Mouse (Mus musculus): ENCODE results near the gene Clasp2.
"Not testable (repeated sequence)": the region's sequence is repeated elsewhere in the genome, so short reads cannot be mapped to it uniquely, and the experiment has no call there.

Clasp2 gene

GRCm38 (mm10) chr9:113741108-113741636 lies at the start of gene Clasp2:
Gene Clasp2 (plus strand): TSS chr9:113741473.
- DNase-seq, result peak; percentile 86 to 87

DNA sequence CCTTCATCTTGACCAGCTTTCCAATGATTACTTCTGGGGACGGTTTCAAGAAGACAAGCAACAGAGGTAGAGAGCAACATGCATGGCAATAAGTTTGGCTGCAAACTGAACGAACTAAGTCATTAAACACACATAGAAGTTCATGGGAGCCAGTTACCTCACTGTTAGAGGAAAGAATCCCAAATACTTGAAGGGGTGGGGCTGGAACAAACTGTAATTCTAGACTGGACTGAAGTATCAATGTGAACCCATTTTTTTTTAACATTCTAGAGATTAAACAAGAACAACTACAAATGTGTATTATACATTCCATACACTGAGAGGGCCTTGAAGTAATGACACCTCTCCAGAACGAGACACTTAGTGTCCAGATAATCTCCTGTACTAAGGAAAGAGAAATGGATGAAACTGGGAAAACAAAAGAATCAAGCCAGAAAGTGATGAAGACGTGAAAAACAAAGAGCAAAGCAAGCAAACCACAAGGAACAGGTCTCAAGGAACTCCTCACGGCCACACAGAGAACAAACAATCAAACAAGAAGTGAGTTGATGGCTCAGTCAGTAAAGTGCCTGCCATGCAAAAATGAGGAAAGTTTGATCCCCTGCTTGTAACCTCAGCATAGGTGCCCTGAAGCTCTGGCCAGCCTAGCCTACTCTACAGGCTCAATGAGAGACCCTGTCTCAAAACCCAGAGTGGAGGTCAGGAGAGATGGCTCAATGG lies 39.7 kb upstream of the Clasp2 start:
- DNase-seq, result no peak

GRCm38 (mm10) chr9:113706108-113706507 lies 35.2 kb upstream of the Clasp2 start:
- no peak for DNase-seq

GRCm38 (mm10) chr9:113706841-113707240 lies 34.4 kb upstream of the Clasp2 start:
- DNase-seq, result no peak

DNA sequence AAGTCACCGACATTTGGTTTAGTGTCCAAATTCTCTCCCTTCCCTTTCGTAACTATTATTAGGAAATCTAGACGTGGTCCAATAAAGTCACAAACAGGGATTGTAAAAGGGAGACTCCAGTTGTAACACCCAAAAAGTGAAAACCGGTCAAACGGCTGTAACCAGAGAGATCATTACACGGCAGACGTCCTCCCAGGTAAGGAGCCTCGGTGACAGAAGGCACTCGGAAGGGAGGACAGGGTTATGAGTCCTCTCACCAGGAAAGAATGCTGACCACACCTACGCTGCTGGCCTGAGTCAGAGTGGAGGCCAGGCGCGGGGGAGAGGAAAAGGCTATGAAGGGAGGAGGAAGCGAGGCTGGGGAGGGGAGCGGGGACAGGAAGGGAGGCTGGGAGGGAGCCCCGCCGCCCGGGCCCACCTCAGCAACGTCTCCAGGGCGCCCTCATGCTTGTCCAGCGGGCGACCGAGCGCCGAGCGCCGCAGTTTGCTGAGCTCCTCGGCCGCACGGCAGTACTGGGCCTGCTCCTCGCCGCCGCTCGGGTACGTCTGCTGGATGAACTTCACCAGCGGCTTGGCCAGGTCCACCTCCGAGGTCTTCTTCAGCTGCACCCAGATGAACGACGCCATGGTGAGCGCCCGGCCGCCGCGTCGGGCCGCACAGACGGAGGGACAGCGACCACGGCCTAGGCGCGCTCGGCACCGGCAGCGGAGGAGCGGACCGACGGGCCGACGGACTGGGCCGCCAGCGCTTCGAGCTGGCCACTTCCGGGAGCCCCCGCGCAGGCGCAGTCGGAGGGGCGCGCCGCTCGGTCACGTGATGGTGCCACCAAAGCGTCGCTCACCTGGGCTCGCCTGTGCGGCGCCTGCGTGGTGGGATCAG lies 33.6 kb upstream of the Clasp2 start, which contains the start of gene Pdcd6ip:
Gene Pdcd6ip, minus strand, starts transcription at position 779 of the 880 bp plus-strand sequence.
- peak; percentile 92 to 96 for DNase-seq

GRCm38 (mm10) chr9:113708361-113709280 lies 32.7 kb upstream of the Clasp2 start:
- DNase-seq, result no peak

GRCm38 (mm10) chr9:113710871-113711270 lies 30.4 kb upstream of the Clasp2 start:
- DNase-seq, result no peak

GRCm38 (mm10) chr9:113719063-113719462 lies 22.2 kb upstream of the Clasp2 start:
- peak; percentile 40 to 61 for DNase-seq

- DNase-seq, result no peak
Observed at GRCm38 (mm10) chr9:113724646-113725045, 16.6 kb upstream of the Clasp2 start.

DNA sequence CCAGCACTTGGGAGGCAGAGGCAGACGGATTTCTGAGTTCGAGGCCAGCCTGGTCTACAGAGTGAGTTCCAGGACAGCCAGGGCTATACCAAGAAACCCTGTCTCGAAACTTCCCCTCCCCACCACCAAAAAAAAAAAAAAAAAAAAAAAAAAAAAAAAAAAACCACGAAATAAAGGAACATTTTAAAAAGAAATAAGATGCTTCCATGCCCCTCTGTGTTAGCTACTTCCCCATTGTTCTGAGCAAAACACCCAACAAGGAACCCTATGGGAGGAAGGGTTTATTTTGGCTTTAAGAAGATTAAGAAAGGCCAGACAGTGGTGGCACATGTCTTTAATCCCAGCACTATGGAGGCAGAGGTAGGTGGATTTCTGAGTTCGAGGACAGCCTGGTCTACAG lies 15.7 kb upstream of the Clasp2 start:
- DNase-seq, result not testable (repeated sequence)

DNA sequence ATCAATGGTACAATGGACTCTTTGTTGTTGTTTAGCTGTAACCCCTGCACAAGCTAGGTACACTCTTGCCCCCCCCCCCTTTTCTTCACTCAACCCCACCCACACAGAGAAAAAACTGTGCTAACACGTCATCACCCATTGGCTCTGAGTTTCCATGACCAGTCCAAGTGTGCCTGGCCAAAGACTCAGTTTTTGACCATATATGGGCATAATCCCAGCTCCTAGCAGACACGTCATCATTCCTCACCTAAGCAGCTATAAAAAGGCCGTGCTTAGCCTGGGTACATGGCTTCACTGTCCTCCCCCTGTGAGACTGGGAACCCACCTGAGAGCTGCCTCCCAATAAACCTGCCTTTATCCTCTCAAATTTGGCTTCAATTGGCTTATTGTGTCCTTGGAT lies 15.1 kb upstream of the Clasp2 start:
- DNase-seq, result no peak

DNA sequence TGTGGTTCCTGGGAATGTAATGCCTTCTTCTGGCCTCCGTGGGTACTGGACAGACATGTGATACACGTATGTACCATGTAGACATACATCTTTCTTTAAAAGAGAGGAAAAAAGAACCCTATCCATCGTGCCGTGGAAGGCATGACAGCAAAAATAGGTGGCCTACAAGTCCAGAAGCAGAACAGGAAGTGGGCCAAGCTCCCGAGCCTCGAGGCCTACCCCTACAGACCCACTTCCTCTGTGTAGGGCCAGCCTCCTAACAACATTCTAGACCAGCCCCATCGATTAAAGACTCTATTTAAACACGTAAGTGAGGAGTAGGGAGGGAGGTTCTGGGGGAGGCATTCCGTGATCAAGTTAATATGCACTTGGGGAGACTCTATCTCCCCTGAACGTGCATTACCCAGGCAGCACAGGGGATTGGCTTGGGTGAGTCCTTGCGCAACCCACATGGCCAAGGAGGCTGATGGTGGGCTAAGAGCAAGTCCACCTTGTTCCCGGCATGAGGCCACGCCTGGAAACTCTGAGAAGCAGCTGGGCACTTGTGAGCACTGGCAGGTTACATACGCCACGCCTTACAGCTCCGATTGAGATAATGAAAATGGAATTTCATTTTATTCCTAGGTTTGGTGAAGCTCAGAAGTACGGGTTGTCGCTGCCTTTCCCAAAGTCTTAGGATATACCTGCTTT lies 14.1 kb upstream of the Clasp2 start:
- no peak for DNase-seq

GRCm38 (mm10) chr9:113731540-113731939 lies 9.7 kb upstream of the Clasp2 start:
- DNase-seq, result no peak

GRCm38 (mm10) chr9:113735920-113736319 lies 5.4 kb upstream of the Clasp2 start:
- DNase-seq, result no peak

DNA sequence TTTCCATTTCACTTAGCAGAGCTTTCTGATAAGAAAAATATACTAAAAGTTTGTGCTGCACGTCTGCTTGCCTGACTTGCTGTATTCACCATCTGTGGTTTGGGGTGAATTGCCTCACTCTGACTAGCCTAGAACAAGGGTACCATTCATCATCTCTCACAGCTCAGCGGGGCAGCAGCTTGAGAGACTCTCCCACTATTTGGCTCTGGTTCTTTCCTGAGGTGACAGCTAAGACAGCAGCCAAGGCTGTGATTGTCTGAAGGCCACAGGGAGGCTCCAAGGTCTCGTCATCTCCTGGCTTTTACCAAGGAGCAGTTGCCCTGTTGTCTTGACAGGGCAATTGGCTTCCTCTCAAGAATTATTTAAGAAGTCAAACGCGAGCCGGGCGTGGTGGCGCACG lies 3.3 kb upstream of the Clasp2 start:
- DNase-seq, result peak in 1 of 2 experiments; percentile 3

GRCm38 (mm10) chr9:113738941-113739340 lies 2.3 kb upstream of the Clasp2 start:
- DNase-seq, result peak; percentile 37 to 60

- DNase-seq, result peak; percentile 13 to 61
Observed at GRCm38 (mm10) chr9:113741637-113742137, 414 bp downstream of the Clasp2 start.

DNA sequence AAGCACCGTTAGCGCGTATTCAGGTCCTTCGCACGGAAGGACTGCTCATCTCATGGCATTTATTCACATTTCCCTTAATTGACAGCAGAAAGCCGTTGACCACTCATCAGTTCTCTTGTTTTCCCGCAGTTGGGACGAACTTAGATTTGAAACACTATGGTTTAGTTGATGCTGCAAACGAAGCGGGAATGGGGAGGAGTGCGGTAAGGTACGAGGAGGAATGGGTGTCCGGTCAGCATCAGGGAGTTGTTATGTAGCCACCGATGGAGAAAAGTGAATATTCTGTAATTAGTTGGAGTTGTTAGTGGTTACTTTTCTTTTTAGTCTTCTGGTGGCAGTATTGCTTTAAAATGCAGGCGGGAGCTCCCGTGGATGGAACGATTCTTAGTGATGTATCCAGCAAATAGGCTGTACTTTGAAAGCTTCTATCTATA lies 1.1 kb downstream of the Clasp2 start:
- DNase-seq, result peak; percentile 38 to 43

- DNase-seq, result no peak
Observed at GRCm38 (mm10) chr9:113743291-113743690, 2.0 kb downstream of the Clasp2 start.

GRCm38 (mm10) chr9:113749356-113749755 lies 8.1 kb downstream of the Clasp2 start:
- peak; percentile 71 to 76 for DNase-seq

Data from kidney, postnatal 36 days (tissue).